Mouse (Mus musculus) CH12.LX (cell line): ENCODE results near the gene Tsr1. TPM values are rescaled to one million over a fixed set of nuclear protein-coding genes. Genes with fewer than 3 reads are reported as not detected.
A peak's percentile ranks its signal among the peaks of the same experiment; 100 is the strongest.

Source experiments
- DNase-seq: peaks from one replicate; pipeline ENCODE4 v3.0.0-alpha.2; 2013; ENCODE audit errors: extremely low read depth
- H3K27ac ChIP-seq: 2 replicates; pipeline ENCODE4 v1.5.1; 2012; ENCODE audit warnings: low read depth, mild to moderate bottlenecking, control low read depth, moderate library complexity; ENCODE audit not compliant: insufficient read depth
- H3K27me3 ChIP-seq: replicated peaks from 2 replicates; pipeline ENCODE3; 2012; ENCODE audit warnings: inconsistent platforms
- H3K36me3 ChIP-seq, 2 experiments: replicated peaks in 1 of 2; 2 replicates each; pipeline versions ENCODE3 to v1.6.1; 2012; ENCODE audit warnings: inconsistent platforms in 1 of 2, low read length in 1 of 2, mild to moderate bottlenecking in 1 of 2, mixed read lengths in 1 of 2, moderate library complexity in 1 of 2; ENCODE audit not compliant: control insufficient read depth in 1 of 2, insufficient read depth in 1 of 2
- H3K4me1 ChIP-seq, 2 experiments: 2 replicates each; pipeline ENCODE4 v1.6.1; 2012; ENCODE audit warnings: inconsistent platforms in 1 of 2, moderate library complexity in 1 of 2; ENCODE audit not compliant: insufficient read depth in 2 of 2, control insufficient read depth in 1 of 2
- H3K4me2 ChIP-seq: 2 replicates; pipeline ENCODE4 v1.6.1; 2012; ENCODE audit warnings: low read depth, mild to moderate bottlenecking, control low read depth; ENCODE audit not compliant: poor library complexity, insufficient read depth, severe bottlenecking
- H3K4me3 ChIP-seq, 3 experiments: fragments of 150-350 bp in 1 of 3; sonication (generic) in 1 of 3; replicated peaks in 1 of 3; 2 replicates each; pipeline versions ENCODE3 to v1.5.1; 2011 to 2012; ENCODE audit warnings: low read depth in 2 of 3, low read length in 2 of 3, mild to moderate bottlenecking in 2 of 3, moderate library complexity in 2 of 3, control low read depth in 1 of 3, improper control_type of control experiment in 1 of 3, inconsistent platforms in 1 of 3, mixed read lengths in 1 of 3; ENCODE audit not compliant: poor library complexity in 1 of 3
- H3K79me2 ChIP-seq: replicated peaks from 2 replicates; pipeline ENCODE4 v1.6.1; 2012; ENCODE audit warnings: mild to moderate bottlenecking, moderate library complexity; ENCODE audit not compliant: control insufficient read depth, poor library complexity, insufficient read depth, severe bottlenecking; ENCODE audit errors: extremely low read depth
- H3K9ac ChIP-seq: 2 replicates; pipeline ENCODE4 v1.6.1; 2012; ENCODE audit warnings: low read depth, mild to moderate bottlenecking, control low read depth, moderate library complexity; ENCODE audit not compliant: insufficient read depth
- H3K9me3 ChIP-seq: replicated peaks from 2 replicates; pipeline ENCODE3; 2012; ENCODE audit warnings: low read length, inconsistent platforms, mixed read lengths
- EP300 ChIP-seq: IDR thresholded peaks from 2 replicates; pipeline ENCODE4 v1.6.1; 2011; ENCODE audit warnings: low read length, improper control_type of control experiment
- ETS1 ChIP-seq: conservative IDR thresholded peaks from 2 replicates; pipeline ENCODE4 v1.6.1; 2012; ENCODE audit warnings: low read depth, mild to moderate bottlenecking, inconsistent platforms, low read length, improper control_type of control experiment, moderate library complexity
- HCFC1 ChIP-seq: IDR thresholded peaks from 2 replicates; pipeline ENCODE4 v1.6.1; 2012; ENCODE audit warnings: low read depth, mild to moderate bottlenecking, inconsistent platforms, low read length, improper control_type of control experiment
- IRF4 ChIP-seq: IDR thresholded peaks from 2 replicates; pipeline ENCODE4 v1.6.1; 2014; ENCODE audit warnings: low read depth, mild to moderate bottlenecking, inconsistent platforms, low read length, improper control_type of control experiment
- JUN ChIP-seq: IDR thresholded peaks from 2 replicates; pipeline ENCODE4 v1.6.1; 2011; ENCODE audit warnings: low read depth, mild to moderate bottlenecking, low read length, improper control_type of control experiment, moderate library complexity; ENCODE audit not compliant: insufficient read depth
- JUND ChIP-seq: conservative IDR thresholded peaks from 2 replicates; pipeline ENCODE4 v1.6.1; 2011; ENCODE audit warnings: low read depth, low read length, improper control_type of control experiment
- MAFK ChIP-seq: IDR thresholded peaks from 2 replicates; pipeline ENCODE4 v1.6.1; 2011; ENCODE audit warnings: low read length, improper control_type of control experiment; ENCODE audit not compliant: insufficient replicate concordance
- MAZ ChIP-seq: IDR thresholded peaks from 2 replicates; pipeline ENCODE4 v1.6.1; 2012; ENCODE audit warnings: low read depth, mild to moderate bottlenecking, inconsistent platforms, low read length, improper control_type of control experiment, moderate library complexity
- MEF2A ChIP-seq: IDR thresholded peaks from 2 replicates; pipeline ENCODE4 v1.6.1; 2014; ENCODE audit warnings: low read depth, mild to moderate bottlenecking, inconsistent platforms, low read length, improper control_type of control experiment, borderline replicate concordance
- SIN3A ChIP-seq: IDR thresholded peaks from 2 replicates; pipeline ENCODE4 v1.6.1; 2012; ENCODE audit warnings: low read length, improper control_type of control experiment, inconsistent platforms
- SMC3 ChIP-seq: IDR thresholded peaks from 2 replicates; pipeline ENCODE4 v1.6.1; 2011; ENCODE audit warnings: low read depth, low read length, improper control_type of control experiment
- TBP ChIP-seq: conservative IDR thresholded peaks from 2 replicates; pipeline ENCODE4 v1.6.1; 2011; ENCODE audit warnings: low read depth, low read length, improper control_type of control experiment
- UBTF ChIP-seq: IDR thresholded peaks from 2 replicates; pipeline ENCODE4 v1.6.1; 2012; ENCODE audit warnings: low read depth, mild to moderate bottlenecking, inconsistent platforms, low read length, improper control_type of control experiment, moderate library complexity
- USF1 ChIP-seq: IDR thresholded peaks from 2 replicates; pipeline ENCODE4 v1.6.1; 2014; ENCODE audit warnings: low read depth, mild to moderate bottlenecking, inconsistent platforms, low read length, improper control_type of control experiment
- ZKSCAN1 ChIP-seq: IDR thresholded peaks from 2 replicates; pipeline ENCODE4 v1.6.1; 2012; ENCODE audit warnings: low read depth, inconsistent platforms, low read length, improper control_type of control experiment, borderline replicate concordance
- ZMIZ1 ChIP-seq: IDR thresholded peaks from 2 replicates; pipeline ENCODE4 v1.6.1; 2012; ENCODE audit warnings: low read depth, mild to moderate bottlenecking, inconsistent platforms, low read length, improper control_type of control experiment
- dilution Hi-C: fragments of 300-500 bp; cut with MboI; formaldehyde crosslinking; loops from 2 replicates; pipeline ENCODE4 v1.14.3; 2020; ENCODE audit warnings: low sequenced_read_pairs; ENCODE audit not compliant: extremely low pct_unique_long_range_greater_than_20kb, extremely low pct_ligation_motif_present
- in situ Hi-C: fragments of 300-500 bp; cut with MboI; formaldehyde crosslinking; loops from 3 replicates; pipeline ENCODE4 v1.14.3; 2019; ENCODE audit warnings: low sequenced_read_pairs, low pct_ligation_motif_present, low pct_unique_long_range_greater_than_20kb, mixed read lengths
- polyA plus RNA-seq: library from polyadenylated mRNA; unstranded; fragments of >175 nt; gene quantifications from 2 replicates; pipeline ENCODE4 v1.2.1, GENCODE M21; 2012; ENCODE audit warnings: low read depth; ENCODE audit not compliant: insufficient read length
- total RNA-seq, 2 experiments: library from RNA; depleted of rRNA; stranded (reverse); fragments of 300-350 nt in 1 of 2; fragments of >200 nt in 1 of 2; gene quantifications; 2 replicates each; pipeline ENCODE4 v1.2.3; 2012 to 2014

The Tsr1 gene
- total and polyA plus RNA-seq, 3 experiments = 85.2 to 149 (median 101) TPM

DNA sequence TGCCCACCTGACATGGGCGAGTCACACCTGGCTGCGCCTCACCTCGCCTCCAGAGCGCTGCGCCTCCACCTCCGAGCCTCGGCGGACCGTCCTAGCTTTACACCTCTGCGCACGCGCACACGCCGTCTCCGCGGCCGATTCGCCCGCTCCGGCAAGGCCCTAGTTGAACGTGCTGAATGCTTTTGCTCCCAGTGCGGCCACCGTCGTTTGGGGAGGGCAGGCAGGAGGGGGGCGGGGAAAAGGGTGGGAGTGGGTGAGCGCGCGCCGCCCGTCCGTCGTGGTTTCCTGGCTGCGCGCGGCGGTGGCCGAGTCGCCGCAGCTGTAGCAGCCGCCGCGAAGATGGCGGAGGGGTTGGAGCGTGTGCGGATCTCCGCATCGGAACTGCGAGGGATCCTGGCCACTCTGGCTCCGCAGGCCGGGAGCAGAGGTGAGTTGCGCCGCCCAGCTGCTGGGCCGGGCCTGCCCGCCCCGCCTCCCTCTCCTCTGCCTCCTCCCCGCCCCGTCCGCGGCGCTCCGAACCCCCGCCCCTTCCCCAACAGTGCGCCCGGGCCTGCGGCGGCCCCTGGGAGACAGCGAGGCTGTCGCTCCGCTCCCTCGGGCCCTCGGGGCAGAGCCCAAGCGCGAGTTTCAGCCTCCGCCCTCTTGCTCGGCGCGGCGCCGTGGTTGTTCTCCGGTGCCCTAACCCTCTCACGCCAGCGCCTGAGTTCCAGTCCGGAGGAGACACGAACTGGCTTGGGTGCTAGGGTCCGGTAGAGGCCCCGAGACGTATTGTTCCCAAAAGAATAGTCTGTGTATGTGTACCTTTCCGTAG, 27.9 kb downstream of the Tsr1 start, which contains the start of the genes Smg6 and Srr (continued):
- no peak for TF ChIP-seq USF1
- peak; percentile 59; the same call in 1 of the 2 replicates for TF ChIP-seq ZMIZ1
- peak; percentile 86 for TF ChIP-seq HCFC1
- no peak; the same call in 1 of the 2 replicates for TF ChIP-seq ZKSCAN1
- TF ChIP-seq MAFK = no peak
- TF ChIP-seq MAZ = peak; percentile 98
- peak; percentile 26; the same call in 1 of the 2 replicates for TF ChIP-seq EP300
- TF ChIP-seq MEF2A = no peak
- no peak for TF ChIP-seq UBTF
- peak; percentile 78 for TF ChIP-seq SIN3A
- TF ChIP-seq, all 38 proteins: peak for 17

- H3K4me3 ChIP-seq = peak overlapping the region; percentile 78 to 95 (median 93)
- peak overlapping the region; percentile 99 for H3K4me2 ChIP-seq
- no peak for TF ChIP-seq ZMIZ1
- 0 out of 2 replicates have a peak, but pooled peaks have one; percentile 48 for TF ChIP-seq IRF4
- TF ChIP-seq JUN = peak; percentile 94
- peak; percentile 97 for TF ChIP-seq JUND
- peak; percentile 41 for TF ChIP-seq ETS1
- no peak for TF ChIP-seq SMC3
- 0 out of 2 replicates have a peak, but pooled peaks have one; percentile 32 for TF ChIP-seq TBP
- TF ChIP-seq EP300 = peak; percentile 70
- H3K4me1 ChIP-seq = peaks cover 0 to 24% of the 10 kb centered on the region in 2 experiments; a peak in 2 of 4 replicates
- no peaks in the 10 kb centered on the region for H3K9me3 ChIP-seq
- no peaks in the 10 kb centered on the region for H3K27me3 ChIP-seq
- peaks cover 47% of the 10 kb centered on the region for H3K79me2 ChIP-seq
- peak overlapping the region; percentile 96 for H3K27ac ChIP-seq
- H3K9ac ChIP-seq = peak overlapping the region; percentile 98
- DNase-seq = peak; percentile 77
- H3K36me3 ChIP-seq = peaks cover 11 to 36% of the 10 kb centered on the region in 2 experiments
- dilution Hi-C loops (no loop called here), in situ Hi-C loops (no loop called here)
Observed at GRCm38 (mm10) chr11:74926388-74927005, 28.6 kb downstream of the Tsr1 start.
